Mouse (Mus musculus) heart, postnatal 10 days (tissue): ENCODE measurements at regions not wholly inside any gene's neighbourhood (a gene's known extent, or its start where the extent isn't known, plus 50 kb on each side); places are given as distances from the start of the nearest gene placed in this dataset.
A peak's percentile ranks its signal among the peaks of the same experiment; 100 is the strongest.

Source experiments
- DNase-seq, 2 experiments: peaks; one replicate each; pipeline ENCODE4 v3.0.0; 2021
- intact Hi-C: fragments of 180-260 bp; cut with DNase I; formaldehyde crosslinking; loops from one replicate; pipeline ENCODE4 v1.15.1; 2025

DNA sequence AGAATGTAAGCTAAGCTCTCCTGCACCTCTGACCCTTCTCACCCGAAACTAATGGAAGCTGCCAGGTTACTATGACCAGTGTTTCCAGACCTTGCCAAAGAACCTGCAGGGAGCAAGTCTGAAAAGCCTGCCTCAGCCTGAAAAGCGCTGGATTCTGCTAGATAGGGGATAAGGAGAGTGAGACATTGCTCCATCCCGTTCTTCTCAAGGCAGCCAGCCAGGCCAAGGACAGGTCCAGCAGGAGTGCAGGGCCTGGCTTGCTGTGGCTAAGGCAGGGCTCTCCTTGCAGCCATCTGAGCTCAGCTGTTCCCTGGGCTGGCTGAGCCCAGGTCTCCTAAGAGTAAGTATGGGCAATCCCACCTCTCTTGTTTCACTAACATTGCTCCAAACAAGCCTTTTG, 185.4 kb upstream of the Kazn start:
- peak; percentile 20 to 32 for DNase-seq
- intact Hi-C loops: no loop called here

DNA sequence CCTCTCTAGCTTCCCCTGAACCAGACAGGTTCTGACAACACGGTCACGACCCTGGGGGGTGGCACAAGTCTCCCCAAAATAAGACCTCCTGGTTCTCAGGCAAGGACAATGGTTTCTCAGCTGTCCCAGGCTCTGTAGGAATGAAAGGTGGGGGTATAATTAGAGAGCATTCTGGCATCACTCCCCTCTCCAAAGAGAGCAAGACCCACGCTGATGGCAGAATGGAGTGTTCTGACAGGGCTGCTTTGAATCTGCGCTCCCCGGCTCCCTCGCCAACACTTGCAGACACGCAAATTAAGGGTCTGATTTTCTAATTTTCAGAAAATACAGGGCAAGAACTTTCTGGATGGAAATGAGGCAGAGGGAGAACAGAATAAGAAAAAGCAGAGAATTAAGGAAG, 181.2 kb upstream of the Kazn start:
- intact Hi-C loops: no loop called here
- DNase-seq: no peak

DNA sequence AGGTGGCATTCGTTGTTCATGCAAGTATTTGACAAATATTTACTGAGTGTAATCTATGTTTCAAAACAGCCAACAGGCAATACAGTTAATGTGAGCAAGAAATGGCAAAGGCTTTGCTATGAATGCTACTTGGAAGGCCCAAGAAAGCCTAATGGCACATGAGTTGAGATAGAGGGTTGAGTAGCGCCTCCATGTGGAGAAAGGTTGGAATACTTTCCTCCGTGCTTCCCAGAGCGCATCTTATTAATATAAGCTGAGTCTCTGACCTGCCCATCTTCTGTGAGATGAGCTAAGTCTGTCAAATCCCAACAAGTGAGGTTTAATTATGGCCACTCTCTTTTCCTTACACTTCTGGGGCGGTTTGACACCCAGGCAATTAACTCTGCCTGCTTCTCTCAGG, 175.7 kb upstream of the Kazn start:
- DNase-seq: no peak
- intact Hi-C loops: no loop called here

DNA sequence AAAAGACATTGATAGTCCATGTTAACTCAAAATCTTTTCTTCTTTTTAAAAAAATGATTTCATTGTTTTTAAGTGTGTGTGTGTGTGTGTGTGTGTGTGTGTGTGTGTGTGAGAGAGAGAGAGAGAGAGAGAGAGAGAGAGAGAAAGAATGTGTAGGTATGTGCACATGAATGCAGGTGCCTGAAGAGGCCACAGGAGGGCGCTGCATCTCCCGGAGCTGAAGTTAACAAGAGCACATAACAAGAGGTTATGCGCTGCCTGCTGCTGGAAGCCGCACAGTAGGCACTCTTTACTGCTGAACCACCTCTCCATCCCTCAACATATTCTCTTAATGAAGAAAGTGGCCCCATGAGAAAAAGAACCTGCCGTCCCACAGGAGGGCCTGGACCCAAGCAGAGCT, 172.6 kb upstream of the Kazn start:
- intact Hi-C loops: no loop called here
- no peak for DNase-seq

DNA sequence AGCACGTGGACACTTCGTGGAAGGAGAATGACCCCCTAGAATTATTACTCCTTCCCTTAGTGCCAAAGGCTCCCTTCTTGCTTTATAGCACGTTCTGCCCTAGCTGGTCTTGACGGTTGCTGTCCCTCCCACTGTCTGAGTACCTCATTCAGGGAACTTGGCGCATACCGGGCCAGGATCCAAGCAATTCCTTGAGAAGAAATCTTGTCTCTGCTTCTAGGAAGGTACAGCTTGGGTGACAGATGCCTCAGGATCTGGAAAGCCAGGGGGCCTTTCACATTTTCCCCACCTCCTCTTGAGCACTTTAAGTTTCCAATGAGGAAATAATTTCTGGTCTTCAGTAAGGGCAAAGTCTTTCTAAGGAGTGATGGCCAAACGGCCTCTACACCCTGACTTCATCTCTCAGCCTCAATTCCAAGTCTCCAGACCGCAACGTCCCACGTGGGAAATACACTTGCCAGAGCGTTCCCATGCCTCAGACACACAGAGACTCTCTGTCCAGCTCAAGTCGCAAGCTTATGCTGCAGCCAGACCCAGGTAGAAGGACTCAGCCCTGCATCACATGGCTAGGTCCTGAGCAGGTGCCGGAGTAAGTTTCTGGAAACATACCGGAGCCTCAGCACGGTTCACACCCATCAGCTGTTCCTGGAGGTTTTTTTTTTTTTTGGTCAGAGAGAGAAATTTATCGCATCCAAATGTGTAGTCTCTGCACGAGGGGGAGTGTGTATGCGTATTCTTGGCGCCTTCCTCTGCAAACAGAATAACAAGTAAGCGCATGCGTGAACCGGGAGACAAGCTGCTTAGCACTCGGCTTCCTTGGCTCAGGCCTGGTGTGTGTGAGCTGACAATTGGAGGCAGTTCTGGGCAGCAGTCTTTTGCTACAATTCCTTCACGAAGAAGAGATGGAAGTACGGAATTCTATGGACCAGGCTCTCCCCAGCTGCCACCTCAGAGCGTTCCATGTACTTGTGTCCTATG, 171.7 kb upstream of the Kazn start:
- peak; percentile 47 to 50 for DNase-seq
- intact Hi-C loops: no loop called here

DNA sequence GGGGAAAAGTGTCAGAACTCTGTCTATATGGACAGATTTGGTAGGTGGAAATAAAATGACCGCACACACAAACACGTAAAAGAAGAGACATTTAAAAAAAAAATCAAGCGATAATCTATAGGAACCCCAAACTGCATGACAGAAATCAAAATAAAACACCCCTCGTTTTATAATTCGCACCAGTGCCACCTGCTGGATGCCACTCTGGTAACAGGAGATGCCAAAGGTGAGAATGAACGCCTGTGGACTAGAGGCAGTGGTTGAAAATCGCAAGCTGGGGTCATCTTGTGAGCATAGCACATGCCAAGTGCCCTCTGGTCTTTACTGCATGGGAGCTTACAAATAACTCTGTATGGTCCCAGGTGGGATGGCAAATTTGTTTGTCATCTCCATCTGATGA, 158.7 kb upstream of the Kazn start:
- no peak for DNase-seq
- intact Hi-C loops: loop anchor here (5.0 kb wide), 1 partner anchor 151 kb away; no protein-coding TSS in a partner anchor

DNA sequence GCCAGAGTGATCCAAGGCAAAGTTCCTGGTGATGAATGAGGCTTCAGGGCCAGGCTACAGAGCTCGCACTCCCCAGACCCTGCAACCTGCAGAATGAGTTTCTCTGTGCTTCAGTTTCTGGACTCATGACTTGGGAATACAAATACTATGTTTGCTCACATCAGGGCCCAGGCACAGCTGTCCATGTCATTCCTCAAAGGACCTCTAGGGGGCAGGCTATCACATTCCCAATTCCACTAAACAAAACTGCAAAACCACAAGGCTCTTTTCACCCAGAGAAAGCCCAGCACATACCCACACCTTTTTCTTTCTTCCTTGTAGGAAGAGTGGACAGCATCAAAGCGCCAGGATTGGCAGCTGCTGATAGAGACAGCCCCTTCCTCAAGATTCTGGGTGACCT, 153.7 kb upstream of the Kazn start:
- peak; percentile 24 to 57 for DNase-seq
- intact Hi-C loops: loop anchor here (2.0 to 5.0 kb wide), 2 partner anchors 488 to 629 kb away; no protein-coding TSS in a partner anchor

DNA sequence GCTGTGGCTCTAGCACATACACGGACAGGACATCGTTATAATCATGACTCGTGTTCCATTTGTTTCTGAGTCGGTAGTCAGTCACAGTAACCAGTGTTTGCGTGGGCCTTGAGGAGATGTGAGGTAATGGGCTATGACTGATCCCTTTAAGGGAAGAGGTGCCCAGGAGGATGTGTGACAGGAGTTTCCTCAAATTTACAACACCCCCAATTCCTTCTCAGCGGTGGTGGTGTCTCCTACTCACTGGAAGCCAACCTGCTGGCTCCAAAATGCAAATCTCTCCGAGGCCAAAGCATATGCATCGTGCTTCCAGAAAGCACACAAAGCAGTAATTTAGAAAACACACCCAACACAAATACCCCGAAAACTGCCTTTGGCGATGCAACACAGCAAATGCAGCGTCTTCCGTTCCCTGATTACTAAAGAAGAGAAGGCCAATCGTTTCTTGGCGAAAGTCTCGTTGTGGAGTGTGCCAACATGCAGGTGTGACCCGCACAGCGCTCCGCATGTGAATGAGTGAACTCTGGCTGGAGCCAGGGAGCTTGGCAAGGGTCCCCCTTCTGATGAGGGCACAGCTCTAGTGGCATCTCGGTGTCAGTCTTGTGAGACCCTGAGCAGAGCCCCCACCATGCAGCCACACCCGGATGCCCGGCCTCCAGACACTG, 151.5 kb upstream of the Kazn start:
- DNase-seq: no peak
- intact Hi-C loops: loop anchor here (5.0 kb wide), 1 partner anchor 632 kb away; no protein-coding TSS in a partner anchor

DNA sequence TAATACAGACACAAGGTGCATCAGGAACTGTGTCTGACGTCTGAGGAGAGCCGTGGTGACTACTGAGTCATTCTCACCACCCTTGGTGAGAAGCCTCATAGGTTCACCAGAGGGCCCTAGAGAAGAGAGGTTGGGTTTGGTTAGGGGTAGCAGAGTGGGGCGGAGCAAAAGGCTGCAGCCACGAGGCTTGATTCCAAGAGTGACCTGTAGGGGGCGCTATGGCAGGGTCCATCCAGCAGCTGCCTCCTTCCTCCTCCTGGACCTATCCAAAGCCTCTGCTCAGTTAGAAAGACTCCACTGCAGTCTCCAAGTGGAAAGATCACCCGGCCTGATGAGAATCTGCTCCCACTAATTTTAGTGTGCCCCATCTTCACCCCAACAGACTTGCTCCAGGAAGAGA, 149.3 kb upstream of the Kazn start:
- DNase-seq: no peak
- intact Hi-C loops: no loop called here

DNA sequence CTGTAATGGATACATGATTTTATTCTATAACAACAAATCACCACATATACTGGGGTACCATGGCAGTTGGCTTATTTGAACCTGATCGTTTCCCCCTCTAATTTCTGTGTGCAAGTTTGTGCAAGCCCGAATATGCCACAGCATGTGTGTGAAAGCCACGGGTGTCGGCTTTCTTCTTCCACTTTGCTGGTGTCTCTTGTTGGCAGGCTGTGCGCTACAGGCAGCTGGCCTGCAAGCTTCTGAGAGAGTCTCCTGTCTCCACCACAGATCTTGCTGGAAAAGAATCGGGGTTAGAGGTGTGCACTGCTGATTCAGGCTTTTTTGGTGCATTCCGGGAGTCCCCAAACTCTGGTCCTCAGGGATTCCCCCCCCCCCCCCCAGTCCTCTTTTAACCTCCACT, 142.0 kb upstream of the Kazn start:
- DNase-seq: no peak
- intact Hi-C loops: no loop called here

DNA sequence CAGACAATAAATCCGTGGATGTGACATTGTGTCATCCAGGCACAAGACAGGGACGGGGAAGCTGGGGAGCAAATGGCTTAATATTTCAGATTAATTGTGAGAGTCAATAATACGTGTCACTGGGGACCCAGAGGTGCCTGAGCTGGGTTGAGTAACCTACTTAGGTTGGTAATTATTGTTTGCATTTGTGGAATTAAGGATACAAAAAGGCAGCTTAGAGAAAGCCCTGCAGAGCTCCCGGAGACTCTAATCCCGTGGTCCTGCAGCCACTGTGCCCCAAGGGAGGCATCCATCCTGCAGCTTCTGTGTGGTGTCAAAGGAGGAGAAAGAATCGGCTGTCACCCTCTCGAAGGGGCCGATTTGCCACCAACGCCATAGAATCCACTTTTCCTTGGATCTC, 139.3 kb upstream of the Kazn start:
- DNase-seq: no peak
- intact Hi-C loops: no loop called here

DNA sequence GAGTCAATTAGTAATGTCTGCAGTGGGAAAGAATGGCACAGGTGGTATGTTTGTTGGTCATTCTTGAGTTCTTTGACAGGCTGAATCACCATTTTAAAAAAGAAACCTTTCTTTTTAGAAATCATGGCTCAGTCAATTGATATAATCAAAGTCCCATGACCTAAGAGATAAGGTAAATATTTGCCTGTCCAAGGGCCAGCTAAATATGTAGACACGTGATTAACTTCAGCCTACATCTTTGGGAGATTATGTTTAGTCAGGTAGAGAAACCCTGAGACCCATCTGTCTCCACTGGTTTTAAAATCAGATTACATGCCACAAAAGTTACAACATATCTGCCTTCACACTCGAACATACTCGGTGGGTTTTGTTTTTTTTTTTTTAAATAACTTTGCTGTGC, 128.6 kb upstream of the Kazn start:
- intact Hi-C loops: no loop called here
- no peak for DNase-seq

DNA sequence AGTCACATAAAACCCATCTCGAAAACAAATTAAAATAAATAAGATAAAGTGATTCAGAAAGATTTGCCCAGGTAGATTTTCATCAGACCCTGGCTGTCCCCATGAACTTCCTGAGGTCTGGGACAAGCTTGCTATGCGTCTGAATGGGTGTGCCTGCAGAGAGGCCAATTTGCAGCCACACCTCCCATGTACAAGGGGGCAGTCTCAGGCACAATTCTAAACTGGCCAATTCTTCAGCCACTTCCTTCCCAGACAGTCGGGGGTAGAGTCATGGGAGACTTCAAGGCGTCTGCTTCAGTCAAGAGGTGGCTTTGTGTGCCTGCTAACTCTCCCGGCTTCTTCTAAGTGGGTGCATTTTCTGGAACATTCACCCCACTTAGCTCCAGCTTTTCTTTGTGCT, 122.9 kb upstream of the Kazn start:
- DNase-seq: no peak
- intact Hi-C loops: no loop called here

DNA sequence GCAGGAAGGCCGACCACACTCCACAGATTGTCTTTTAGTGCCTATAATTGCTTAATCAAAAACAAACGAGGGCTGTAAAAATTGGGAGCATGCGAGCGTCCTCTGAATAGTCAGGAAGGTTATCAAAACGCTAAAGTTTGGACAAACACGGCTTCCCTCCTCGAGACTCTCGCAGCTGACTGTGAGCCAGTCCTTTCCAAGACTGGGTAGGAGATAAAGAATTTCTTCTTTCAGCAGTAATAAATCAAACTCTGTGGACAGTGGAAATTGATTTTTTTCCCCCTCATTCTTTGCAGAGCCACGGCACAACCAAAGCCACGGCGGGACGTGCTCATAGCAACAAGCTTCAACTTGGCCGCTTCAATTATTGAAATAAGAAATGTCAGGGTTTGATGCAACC, 119.7 kb upstream of the Kazn start:
- no peak for DNase-seq
- intact Hi-C loops: no loop called here

DNA sequence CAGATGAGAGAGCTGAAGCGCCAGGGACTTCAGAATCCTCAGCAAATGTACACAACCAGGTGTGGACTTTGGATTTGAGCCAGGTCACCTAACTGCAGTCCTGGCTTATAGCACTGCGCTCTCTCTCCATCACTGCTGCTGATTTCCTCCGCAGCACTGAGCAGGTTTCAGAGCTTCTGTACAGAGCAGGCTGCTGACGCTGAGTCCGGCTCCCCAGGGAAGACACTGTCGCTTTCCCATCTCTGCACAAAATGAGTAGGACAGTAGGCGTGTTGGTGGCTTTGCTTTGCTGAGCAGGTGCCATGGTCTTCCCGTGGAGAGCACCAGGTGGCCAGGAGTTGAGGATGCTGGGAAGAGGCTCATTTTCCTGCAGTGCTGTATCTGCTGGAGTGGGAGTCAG, 116.2 kb upstream of the Kazn start:
- intact Hi-C loops: no loop called here

DNA sequence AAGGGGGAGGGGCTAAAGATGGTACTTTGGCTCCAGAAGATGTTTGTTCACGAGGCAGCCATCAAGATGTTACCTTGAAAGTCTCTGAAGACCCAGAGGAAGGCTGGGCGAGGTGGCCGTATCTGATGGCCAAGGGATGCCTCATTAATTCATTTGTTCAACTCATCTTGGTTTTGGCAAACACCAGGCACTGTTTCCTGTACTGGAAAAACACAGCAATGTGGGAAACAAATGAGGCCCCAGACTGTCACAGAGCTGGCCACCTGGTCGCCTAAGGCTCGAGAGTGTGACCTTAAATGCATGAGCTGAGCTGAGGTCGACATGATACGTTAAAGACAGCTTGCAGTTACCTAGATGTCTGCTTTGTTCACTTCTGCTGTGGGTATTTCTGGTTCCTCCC, 114.3 kb upstream of the Kazn start:
- DNase-seq: no peak
- intact Hi-C loops: no loop called here

More for the DNA sequence above, 116.2 kb upstream of the Kazn start:
- DNase-seq: no peak

DNA sequence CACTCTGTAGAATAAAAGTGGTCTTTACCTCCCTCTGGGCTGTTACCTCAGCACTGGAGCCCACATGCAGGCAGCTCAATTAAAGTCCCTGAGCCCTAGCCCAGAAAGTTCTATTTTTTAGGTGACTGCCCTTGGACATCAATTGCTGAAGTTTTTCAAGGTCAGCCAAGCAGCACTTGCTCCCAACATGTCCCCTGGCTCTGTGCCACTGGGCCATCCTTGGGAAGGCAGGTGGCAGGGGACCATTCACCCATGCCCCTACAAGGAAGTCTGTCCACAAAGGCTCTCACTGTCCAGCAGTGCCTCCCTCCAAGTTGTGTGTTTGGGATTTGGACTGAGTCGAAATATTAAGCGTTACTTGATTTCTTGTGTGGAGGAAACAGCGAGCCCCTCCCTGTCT, 112.6 kb upstream of the Kazn start:
- no peak for DNase-seq
- intact Hi-C loops: no loop called here

DNA sequence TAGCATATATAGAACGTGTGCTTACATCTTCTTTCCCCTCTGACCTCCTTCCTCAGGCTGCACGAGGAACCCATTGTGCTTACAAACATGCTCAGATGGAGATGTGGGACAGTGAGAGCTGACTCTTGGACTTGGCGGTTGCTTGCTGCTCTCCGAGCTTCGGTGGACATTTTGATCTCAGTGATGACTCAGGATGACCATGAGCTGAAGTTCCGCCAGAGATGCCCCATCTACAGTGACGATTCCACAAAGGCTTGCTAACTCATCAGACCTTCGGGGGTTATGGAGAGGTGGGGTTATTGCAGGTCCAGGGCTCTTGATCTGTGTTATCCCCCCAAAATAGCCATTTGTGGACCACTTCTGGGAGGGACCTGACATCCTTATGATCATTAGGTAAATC, 111.8 kb upstream of the Kazn start:
- intact Hi-C loops: no loop called here
- no peak for DNase-seq

DNA sequence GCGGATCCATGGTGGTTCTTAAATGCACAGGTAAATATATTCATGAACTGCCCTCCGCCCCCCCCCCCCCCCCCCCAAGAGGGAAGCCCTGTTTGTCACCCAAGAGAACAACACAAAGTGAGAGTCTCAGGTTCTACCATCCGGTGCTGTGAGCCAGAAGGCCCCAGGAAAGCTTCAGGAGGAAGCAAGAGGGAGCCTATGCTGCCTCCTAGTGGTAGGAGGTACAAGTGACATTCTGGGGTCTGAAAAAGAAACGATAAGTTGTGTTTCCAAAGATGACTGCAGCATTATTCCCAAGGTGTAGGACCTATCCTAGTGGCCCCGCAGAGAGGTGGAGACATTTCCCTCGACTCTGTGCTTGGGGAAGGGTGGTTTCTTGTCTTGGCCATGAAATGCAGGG, 109.7 kb upstream of the Kazn start:
- intact Hi-C loops: loop anchor here (1.0 to 10.0 kb wide), 3 partner anchors 100 to 344 kb away; no protein-coding TSS in a partner anchor
- peak; percentile 43 to 69 for DNase-seq

DNA sequence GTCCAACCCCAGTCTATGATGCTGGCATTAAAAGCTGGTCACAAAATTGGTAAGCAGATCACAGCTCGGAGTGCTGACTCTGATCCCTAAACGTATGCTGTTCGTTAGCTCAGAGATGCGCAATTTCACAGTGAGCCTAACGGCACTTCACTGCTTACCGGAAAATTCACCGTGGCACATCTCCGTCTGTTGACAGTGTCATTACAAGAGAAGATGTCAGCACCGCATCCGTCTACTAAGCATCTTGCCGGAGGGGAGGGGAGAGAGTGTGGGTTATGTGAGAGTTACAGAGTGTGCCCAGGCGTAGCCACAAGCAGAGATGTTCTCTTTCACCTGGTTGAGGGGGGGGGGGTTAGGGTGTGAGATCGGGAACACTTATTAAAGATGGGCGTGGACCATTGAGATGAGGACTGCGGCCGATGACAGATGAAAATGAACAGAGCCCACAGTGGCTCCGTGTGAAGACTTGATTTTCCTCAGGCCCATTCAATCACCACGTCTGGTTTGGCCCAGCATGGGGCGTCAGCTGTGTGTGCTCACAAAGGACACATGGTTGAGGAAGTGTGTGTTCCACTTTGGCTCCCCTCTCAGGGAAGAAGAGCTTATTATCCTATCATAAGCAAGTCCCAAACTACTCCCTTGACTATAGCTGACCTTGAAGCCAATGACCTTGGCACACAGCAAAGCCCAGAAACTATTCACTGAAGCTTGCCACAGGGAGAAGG, 103.4 kb upstream of the Kazn start:
- DNase-seq: no peak
- intact Hi-C loops: loop anchor here (10.0 kb wide), 1 partner anchor 338 kb away; no protein-coding TSS in a partner anchor

DNA sequence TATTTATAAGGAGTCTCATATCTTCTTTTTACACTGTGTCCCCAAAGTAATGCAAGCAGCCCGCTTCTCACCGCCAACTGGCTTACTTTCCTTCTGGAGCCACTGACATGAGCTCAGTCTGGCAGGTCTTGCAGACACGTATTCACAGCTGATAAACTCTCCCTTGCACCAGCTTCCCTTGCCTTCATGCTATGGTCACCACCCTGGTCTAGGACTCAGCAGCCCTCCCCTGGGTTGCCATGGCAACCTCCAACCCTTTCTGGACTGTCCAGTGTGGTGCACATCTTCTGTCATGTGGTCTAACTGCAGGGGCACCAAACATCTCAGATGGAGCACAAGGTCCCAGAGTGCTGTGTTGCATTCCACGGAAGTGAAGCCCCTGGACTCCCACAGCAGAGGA, 102.1 kb upstream of the Kazn start:
- intact Hi-C loops: loop anchor here (10.0 kb wide), 1 partner anchor 337 kb away; no protein-coding TSS in a partner anchor
- peak in 1 of 2 experiments; percentile 24 for DNase-seq
